Mouse (Mus musculus) frontal cortex, postnatal 25 days (tissue): ENCODE measurements around the gene Itgb7.

Experiments
- DNase-seq, 2 experiments: peaks; one replicate each; pipeline ENCODE4 v3.0.0; 2022; ENCODE audit warnings: low spot score in 2 of 2

The Itgb7 gene

GRCm38 (mm10) chr15:102231748-102232147, at the start of gene Itgb7:
TSS of gene Itgb7 (minus strand) at chr15:102231944.
- DNase-seq = no peak

GRCm38 (mm10) chr15:102280623-102281022, 48.9 kb upstream of the Itgb7 start:
- no peak for DNase-seq

GRCm38 (mm10) chr15:102279783-102280520, 48.2 kb upstream of the Itgb7 start:
- DNase-seq = no peak

GRCm38 (mm10) chr15:102279092-102279782, 47.5 kb upstream of the Itgb7 start, which contains the start of gene Mfsd5:
TSS of gene Mfsd5 (plus strand) at chr15:102279454.
- peak; percentile 67 to 69 for DNase-seq

- DNase-seq = no peak
These were observed 47.0 kb upstream of the Itgb7 start for GRCm38 (mm10) chr15:102278726-102279091.

- DNase-seq = no peak
These were observed 42.4 kb upstream of the Itgb7 start for GRCm38 (mm10) chr15:102273982-102274716.

- DNase-seq = no peak
These were observed 39.7 kb upstream of the Itgb7 start for GRCm38 (mm10) chr15:102271441-102271840.

GRCm38 (mm10) chr15:102270274-102270960, 38.7 kb upstream of the Itgb7 start, which contains the start of gene Gm9918:
TSS of gene Gm9918 (plus strand) at chr15:102270563.
- DNase-seq = no peak

- no peak for DNase-seq
These were observed 33.8 kb upstream of the Itgb7 start for GRCm38 (mm10) chr15:102265548-102265947.

GRCm38 (mm10) chr15:102263037-102263436, 31.3 kb upstream of the Itgb7 start:
- DNase-seq = no peak

GRCm38 (mm10) chr15:102262582-102262981, 30.8 kb upstream of the Itgb7 start:
- no peak for DNase-seq

GRCm38 (mm10) chr15:102258581-102259253, 27.0 kb upstream of the Itgb7 start:
- DNase-seq = no peak

- no peak for DNase-seq
These were observed 26.3 kb upstream of the Itgb7 start for GRCm38 (mm10) chr15:102258076-102258470.

GRCm38 (mm10) chr15:102257202-102258075, 25.7 kb upstream of the Itgb7 start, which contains the start of gene Rarg:
TSS of gene Rarg (minus strand) at chr15:102257517.
- no peak for DNase-seq

GRCm38 (mm10) chr15:102256431-102257201, 24.9 kb upstream of the Itgb7 start:
- DNase-seq = no peak

- no peak for DNase-seq
These were observed 24.0 kb upstream of the Itgb7 start for GRCm38 (mm10) chr15:102255547-102256255.

GRCm38 (mm10) chr15:102250521-102250920, 18.8 kb upstream of the Itgb7 start:
- DNase-seq = no peak

- DNase-seq = no peak
These were observed 18.2 kb upstream of the Itgb7 start for GRCm38 (mm10) chr15:102249967-102250366.

- DNase-seq = no peak
These were observed 17.5 kb upstream of the Itgb7 start for GRCm38 (mm10) chr15:102249251-102249691.
